Mouse (Mus musculus): ENCODE results near the gene Gtf2f2.

DNA sequence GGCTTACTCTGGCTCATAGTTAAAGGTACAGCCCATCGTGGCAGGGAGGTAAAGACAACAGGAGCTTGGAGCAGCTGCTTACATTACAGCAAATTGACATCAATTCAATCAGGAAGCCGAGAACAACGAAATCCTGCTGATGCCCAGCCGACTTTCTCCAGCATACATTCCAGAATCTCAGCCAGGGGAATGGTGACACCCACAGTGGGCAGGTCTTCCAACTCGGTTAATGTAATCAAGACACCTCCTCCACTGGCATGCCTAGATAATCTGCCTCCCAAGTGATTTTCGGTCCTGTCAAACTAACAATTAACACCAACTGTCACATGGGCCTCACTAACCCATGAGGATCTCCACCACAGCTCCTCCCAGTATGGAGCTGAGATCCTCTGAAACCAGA, 148.0 kb downstream of the Gtf2f2 start:
- TF ChIP-seq CTCF (conservative IDR thresholded peaks at IDR 0.05 in 1 of 2, IDR thresholded peaks at IDR 0.05 in 1 of 2; ENCODE audit: low read depth in 2 of 2, low read length in 2 of 2) = no peak
- TF ChIP-seq POLR2A (IDR thresholded peaks at IDR 0.05; ENCODE audit: low read depth, low read length) = no peak
